Mouse (Mus musculus): ENCODE measurements around the gene Dennd6a. TPM values are rescaled to one million over a fixed set of nuclear protein-coding genes. Genes with fewer than 3 reads are reported as not detected.

Dennd6a gene
- polyA plus RNA-seq, 1 experiment from 2014 or later = 26.4 TPM

- H3K9ac ChIP-seq (ENCODE audit: low read length) = no peak overlapping the region
- peaks cover 26% of the 10 kb centered on the region for H3K36me3 ChIP-seq (ENCODE audit: control insufficient read depth, insufficient read depth, low read length)
- no peaks in the 10 kb centered on the region for H3K9me3 ChIP-seq (ENCODE audit: control insufficient read depth, low read length)
- no peaks in the 10 kb centered on the region; the same call in 1 of the 2 replicates for H3K4me1 ChIP-seq (replicated peaks; ENCODE audit: control insufficient read depth, insufficient read depth, low read length)
- no peaks in the 10 kb centered on the region for H3K27me3 ChIP-seq (ENCODE audit: control insufficient read depth, insufficient read depth, low read depth, low read length)
- H3K27ac ChIP-seq (ENCODE audit: low read length) = no peak overlapping the region
- ATAC-seq (ENCODE audit: low read depth) = no peak
- H3K4me2 ChIP-seq (ENCODE audit: low read depth, low read length) = no peak overlapping the region
- H3K4me3 ChIP-seq (ENCODE audit: low read length) = no peak overlapping the region
Measured at GRCm38 (mm10) chr14:26651901-26652300, 78.2 kb downstream of the Dennd6a start.

- Histone ChIP-seq H3K27me3 (ENCODE audit: control insufficient read depth, insufficient read depth, low read depth, low read length) (no peaks in the 10 kb centered on the region), H3K27ac (ENCODE audit: low read length) (no peak overlapping the region), H3K36me3 (ENCODE audit: control insufficient read depth, insufficient read depth, low read length) (peaks cover 23% of the 10 kb centered on the region), H3K4me1 (replicated peaks; ENCODE audit: control insufficient read depth, insufficient read depth, low read length) (no peaks in the 10 kb centered on the region), H3K9ac (ENCODE audit: low read length) (no peak overlapping the region), H3K4me2 (ENCODE audit: low read depth, low read length) (no peak overlapping the region), H3K4me3 (ENCODE audit: low read length) (no peak overlapping the region), H3K9me3 (ENCODE audit: control insufficient read depth, low read length) (no peaks in the 10 kb centered on the region)
- ATAC-seq (ENCODE audit: low read depth) = no peak
Measured at GRCm38 (mm10) chr14:26658178-26658577, 84.5 kb downstream of the Dennd6a start.

GRCm38 (mm10) chr14:26660233-26660632 lies 86.6 kb downstream of the Dennd6a start:
- WGBS = 97% methylated on average over 1 of the region's 1 CpGs
- Histone ChIP-seq H3K9ac (ENCODE audit: low read length) (no peak overlapping the region), H3K4me3 (ENCODE audit: low read length) (no peak overlapping the region), H3K9me3 (ENCODE audit: control insufficient read depth, low read length) (no peaks in the 10 kb centered on the region), H3K27me3 (ENCODE audit: control insufficient read depth, insufficient read depth, low read depth, low read length) (no peaks in the 10 kb centered on the region), H3K4me1 (replicated peaks; ENCODE audit: control insufficient read depth, insufficient read depth, low read length) (no peaks in the 10 kb centered on the region), H3K36me3 (ENCODE audit: control insufficient read depth, insufficient read depth, low read length) (peaks cover 18% of the 10 kb centered on the region), H3K27ac (ENCODE audit: low read length) (no peak overlapping the region), H3K4me2 (ENCODE audit: low read depth, low read length) (no peak overlapping the region)
- ATAC-seq (ENCODE audit: low read depth) = no peak

GRCm38 (mm10) chr14:26662016-26662415 lies 88.4 kb downstream of the Dennd6a start:
- Histone ChIP-seq H3K36me3 (ENCODE audit: control insufficient read depth, insufficient read depth, low read length) (peaks cover 18% of the 10 kb centered on the region), H3K9me3 (ENCODE audit: control insufficient read depth, low read length) (no peaks in the 10 kb centered on the region), H3K27me3 (ENCODE audit: control insufficient read depth, insufficient read depth, low read depth, low read length) (no peaks in the 10 kb centered on the region), H3K9ac (ENCODE audit: low read length) (no peak overlapping the region), H3K4me1 (replicated peaks; ENCODE audit: control insufficient read depth, insufficient read depth, low read length) (peaks cover 4% of the 10 kb centered on the region), H3K4me3 (ENCODE audit: low read length) (no peak overlapping the region), H3K27ac (ENCODE audit: low read length) (no peak overlapping the region), H3K4me2 (ENCODE audit: low read depth, low read length) (no peak overlapping the region)
- 75% methylated on average over 3 of the region's 3 CpGs for WGBS
- no peak for ATAC-seq (ENCODE audit: low read depth)

- Histone ChIP-seq H3K9ac (ENCODE audit: low read length) (no peak overlapping the region), H3K27me3 (ENCODE audit: control insufficient read depth, insufficient read depth, low read depth, low read length) (no peaks in the 10 kb centered on the region), H3K27ac (ENCODE audit: low read length) (no peak overlapping the region), H3K9me3 (ENCODE audit: control insufficient read depth, low read length) (no peaks in the 10 kb centered on the region), H3K4me3 (ENCODE audit: low read length) (no peak overlapping the region), H3K4me1 (replicated peaks; ENCODE audit: control insufficient read depth, insufficient read depth, low read length) (peaks cover 6% of the 10 kb centered on the region), H3K36me3 (ENCODE audit: control insufficient read depth, insufficient read depth, low read length) (peaks cover 16% of the 10 kb centered on the region), H3K4me2 (ENCODE audit: low read depth, low read length) (no peak overlapping the region)
- 82% methylated on average over 2 of the region's 2 CpGs for WGBS
- ATAC-seq (ENCODE audit: low read depth) = no peak
Measured at GRCm38 (mm10) chr14:26662488-26662887, 88.8 kb downstream of the Dennd6a start.

- Histone ChIP-seq H3K36me3 (ENCODE audit: control insufficient read depth, insufficient read depth, low read length) (peaks cover 14% of the 10 kb centered on the region), H3K9ac (ENCODE audit: low read length) (no peak overlapping the region), H3K9me3 (ENCODE audit: control insufficient read depth, low read length) (no peaks in the 10 kb centered on the region), H3K27ac (ENCODE audit: low read length) (no peak overlapping the region), H3K4me1 (replicated peaks; ENCODE audit: control insufficient read depth, insufficient read depth, low read length) (peaks cover 11% of the 10 kb centered on the region), H3K4me3 (ENCODE audit: low read length) (no peak overlapping the region), H3K4me2 (ENCODE audit: low read depth, low read length) (no peak overlapping the region), H3K27me3 (ENCODE audit: control insufficient read depth, insufficient read depth, low read depth, low read length) (no peaks in the 10 kb centered on the region)
- 85% methylated on average over 2 of the region's 2 CpGs for WGBS
- no peak for ATAC-seq (ENCODE audit: low read depth)
Measured at GRCm38 (mm10) chr14:26663851-26664250, 90.2 kb downstream of the Dennd6a start.

- Histone ChIP-seq H3K27me3 (ENCODE audit: control insufficient read depth, insufficient read depth, low read depth, low read length) (no peaks in the 10 kb centered on the region), H3K36me3 (ENCODE audit: control insufficient read depth, insufficient read depth, low read length) (peaks cover 14% of the 10 kb centered on the region), H3K27ac (ENCODE audit: low read length) (0 out of 2 replicates have a peak overlapping the region, but pooled peaks have one; percentile 88), H3K4me1 (replicated peaks; ENCODE audit: control insufficient read depth, insufficient read depth, low read length) (peaks cover 15% of the 10 kb centered on the region), H3K4me2 (ENCODE audit: low read depth, low read length) (peak overlapping the region; percentile 96), H3K9me3 (ENCODE audit: control insufficient read depth, low read length) (no peaks in the 10 kb centered on the region), H3K9ac (ENCODE audit: low read length) (peak overlapping the region; percentile 86), H3K4me3 (ENCODE audit: low read length) (peak overlapping the region; percentile 94)
- ATAC-seq (ENCODE audit: low read depth) = no peak
- WGBS = 6% methylated on average over 6 of the region's 6 CpGs
Measured at GRCm38 (mm10) chr14:26667991-26668370, 94.3 kb downstream of the Dennd6a start.

GRCm38 (mm10) chr14:26668371-26669291 lies 95.0 kb downstream of the Dennd6a start:
- peak; percentile 45 for ATAC-seq (ENCODE audit: low read depth)
- Histone ChIP-seq H3K4me1 (replicated peaks; ENCODE audit: control insufficient read depth, insufficient read depth, low read length) (peaks cover 15% of the 10 kb centered on the region), H3K36me3 (ENCODE audit: control insufficient read depth, insufficient read depth, low read length) (peaks cover 14% of the 10 kb centered on the region), H3K9me3 (ENCODE audit: control insufficient read depth, low read length) (no peaks in the 10 kb centered on the region), H3K27me3 (ENCODE audit: control insufficient read depth, insufficient read depth, low read depth, low read length) (no peaks in the 10 kb centered on the region), H3K9ac (ENCODE audit: low read length) (peak overlapping the region; percentile 86), H3K4me3 (ENCODE audit: low read length) (peak overlapping the region; percentile 94), H3K4me2 (ENCODE audit: low read depth, low read length) (peak overlapping the region; percentile 96), H3K27ac (ENCODE audit: low read length) (peak overlapping the region; percentile 88)
- WGBS = under 1% methylated on average over 73 of the region's 73 CpGs

- Histone ChIP-seq H3K9me3 (ENCODE audit: control insufficient read depth, low read length) (no peaks in the 10 kb centered on the region), H3K27ac (ENCODE audit: low read length) (peak within 1 kb of the TSS; percentile 88), H3K36me3 (ENCODE audit: control insufficient read depth, insufficient read depth, low read length) (peaks cover 9% of the 10 kb centered on the region), H3K27me3 (ENCODE audit: control insufficient read depth, insufficient read depth, low read depth, low read length) (no peaks in the 10 kb centered on the region), H3K9ac (ENCODE audit: low read length) (peak within 1 kb of the TSS; percentile 86), H3K4me2 (ENCODE audit: low read depth, low read length) (peak within 1 kb of the TSS; percentile 96), H3K4me3 (ENCODE audit: low read length) (peak within 1 kb of the TSS; percentile 94), H3K4me1 (replicated peaks; ENCODE audit: control insufficient read depth, insufficient read depth, low read length) (peaks cover 15% of the 10 kb centered on the region)
- ATAC-seq (ENCODE audit: low read depth) = peak; percentile 94
- 0% methylated on average over 68 of the region's 70 CpGs for WGBS
Measured at GRCm38 (mm10) chr14:26669292-26670073, 95.8 kb downstream of the Dennd6a start, which contains the start of gene Pde12. Gene Pde12, minus strand, starts transcription at chr14:26669883.

All from lung, embryonic 16.5 days (tissue).